Comparison of ENCODE assay signal across 11 mouse cellular contexts in the genomic region with DNA sequence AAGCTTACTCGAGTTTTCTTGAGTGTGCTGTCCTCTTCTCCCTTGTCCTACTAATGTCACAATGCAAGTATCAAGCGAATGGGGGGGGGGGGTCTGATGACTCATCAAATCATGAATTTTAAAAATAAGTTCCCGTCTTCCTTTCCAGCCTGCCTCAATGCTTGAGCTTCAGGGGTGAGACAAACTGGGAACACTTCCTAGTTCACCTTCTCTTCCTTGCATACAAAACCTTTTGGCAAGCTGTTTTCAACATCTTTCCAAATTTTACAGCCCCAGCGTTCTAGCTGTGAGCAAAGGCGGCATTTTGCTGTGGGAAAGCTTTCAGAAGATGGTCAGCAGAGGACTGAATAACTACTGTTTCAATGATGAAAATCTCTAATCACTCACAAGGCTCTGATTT. TPM values are rescaled to one million over a fixed set of nuclear protein-coding genes. Genes with fewer than 3 reads are reported as not detected.
DNase-seq lines count a peak whose midpoint lies in the region; ATAC-seq and TF ChIP-seq lines count a peak whose summit lies in the region.
"Had no signal": no experiment of that assay in that cellular context is flagged by ENCODE, and none has a peak within 500 bp of the region (broad histone marks: within the 10 kb centered on the region; RNA-seq: fewer than 3 reads in every experiment).

No protein-coding gene starts in this region.

- no peak for TF ChIP-seq EP300 in heart, adult 2 months (IDR thresholded peaks at IDR 0.05; ENCODE audit: insufficient read depth, low read depth, low read length)
- TF ChIP-seq EP300 in CH12.LX (IDR thresholded peaks at IDR 0.05; ENCODE audit: low read length): no peak

- intact Hi-C loops in heart, adult 2 months (cut with DNase I): loop anchor here (1.0 kb wide), 1 partner anchor 107 kb away; no protein-coding TSS in a partner anchor

- peak overlapping the region; percentile 98 for H3K27ac ChIP-seq in heart, adult 2 months
- H3K27ac ChIP-seq in kidney, postnatal 0 days: 0 out of 2 replicates have a peak overlapping the region, but pooled peaks have one; percentile 97
- no peak overlapping the region for H3K27ac ChIP-seq in CH12.LX (ENCODE audit: insufficient read depth, low read depth)
- H3K27ac ChIP-seq in embryonic fibroblast, embryonic 13.5 days (ENCODE audit: insufficient read depth, low read length): peak overlapping the region; percentile 35
- H3K27ac ChIP-seq: midbrain, embryonic 15.5 days had no signal

- H3K9me3 ChIP-seq in kidney, postnatal 0 days (replicated peaks; ENCODE audit: low read length): no peaks in the 10 kb centered on the region
- H3K9me3 ChIP-seq in CH12.LX (replicated peaks; ENCODE audit: low read length): no peaks in the 10 kb centered on the region
- H3K9me3 ChIP-seq: midbrain, embryonic 15.5 days had no signal

- H3K36me3 ChIP-seq in heart, adult 2 months (ENCODE audit: control insufficient read depth, insufficient read depth, low read length): no peaks in the 10 kb centered on the region; the same call in 1 of the 2 replicates
- H3K36me3 ChIP-seq in kidney, postnatal 0 days (ENCODE audit: insufficient read depth, low read length): no peaks in the 10 kb centered on the region
- peaks cover 0 to 14% of the 10 kb centered on the region in 2 experiments for H3K36me3 ChIP-seq in CH12.LX (replicated peaks in 1 of 2; ENCODE audit: control insufficient read depth in 1 of 2, insufficient read depth in 1 of 2, low read length in 1 of 2)

- peaks cover 14% of the 10 kb centered on the region for H3K4me1 ChIP-seq in heart, adult 2 months (ENCODE audit: control insufficient read depth, insufficient read depth, low read length)
- peaks cover 4% of the 10 kb centered on the region for H3K4me1 ChIP-seq in kidney, postnatal 0 days (replicated peaks; ENCODE audit: insufficient read depth, low read length)
- H3K4me1 ChIP-seq in CH12.LX (ENCODE audit: control insufficient read depth in 1 of 2, insufficient read depth in 2 of 2): peaks cover 5 to 18% of the 10 kb centered on the region in 2 experiments
- peaks cover 4% of the 10 kb centered on the region for H3K4me1 ChIP-seq in embryonic fibroblast, embryonic 13.5 days (ENCODE audit: control insufficient read depth, insufficient read depth, low read length)

- no peaks in the 10 kb centered on the region for H3K27me3 ChIP-seq in heart, adult 2 months (ENCODE audit: control insufficient read depth, insufficient read depth, low read length)
- no peaks in the 10 kb centered on the region for H3K27me3 ChIP-seq in kidney, postnatal 0 days (ENCODE audit: insufficient read depth, low read length)
- no peaks in the 10 kb centered on the region for H3K27me3 ChIP-seq in CH12.LX (replicated peaks)
- H3K27me3 ChIP-seq: midbrain, embryonic 15.5 days had no signal

- H3K79me2 ChIP-seq in heart, adult 2 months (replicated peaks; ENCODE audit: control insufficient read depth, insufficient read depth, low read length): peaks cover 3% of the 10 kb centered on the region; the same call in 1 of the 2 replicates
- peaks cover 17% of the 10 kb centered on the region for H3K79me2 ChIP-seq in CH12.LX (replicated peaks; ENCODE audit: control insufficient read depth, extremely low read depth, insufficient read depth, poor library complexity, severe bottlenecking)

- TF ChIP-seq CTCF in heart, adult 2 months (IDR thresholded peaks at IDR 0.05): no peak
- no peak for TF ChIP-seq CTCF in kidney, postnatal 0 days (IDR thresholded peaks at IDR 0.05; ENCODE audit: low read depth)
- TF ChIP-seq CTCF in CH12.LX (conservative IDR thresholded peaks at IDR 0.05 in 1 of 2, IDR thresholded peaks at IDR 0.05 in 1 of 2; ENCODE audit: low read depth in 2 of 2, low read length in 2 of 2): no peak
- TF ChIP-seq CTCF in embryonic fibroblast, embryonic 13.5 days (IDR thresholded peaks at IDR 0.05; ENCODE audit: borderline replicate concordance, insufficient read depth, low read length): no peak

- in situ Hi-C loops in CH12.LX (cut with MboI; ENCODE audit: low pct_ligation_motif_present, low pct_unique_long_range_greater_than_20kb, low sequenced_read_pairs): loop anchor here (5.0 kb wide), 1 partner anchor 105 kb away; no protein-coding TSS in a partner anchor

- WGBS in heart, adult 2 months: 23% methylated on average over 5 of the region's 5 CpGs
- whole genome bisulfite sequencing in kidney, postnatal 0 days: 51% methylated on average over 5 of the region's 5 CpGs

- dilution Hi-C loops in CH12.LX (cut with MboI; ENCODE audit: extremely low pct_ligation_motif_present, extremely low pct_unique_long_range_greater_than_20kb, low sequenced_read_pairs): no loop called here

- no peak for TF ChIP-seq RAD21 in CH12.LX (IDR thresholded peaks at IDR 0.05; ENCODE audit: low read depth, low read length)

- H3K4me3 ChIP-seq in heart, adult 2 months: no peak overlapping the region
- no peak overlapping the region for H3K4me3 ChIP-seq in kidney, postnatal 0 days (replicated peaks; ENCODE audit: low read depth, low read length)
- no peak overlapping the region for H3K4me3 ChIP-seq in CH12.LX (replicated peaks in 1 of 3; ENCODE audit: low read depth in 2 of 3, low read length in 2 of 3, poor library complexity in 1 of 3)
- H3K4me3 ChIP-seq in embryonic fibroblast, embryonic 13.5 days (ENCODE audit: insufficient read depth, low read length): no peak overlapping the region

- no peak; the same call in 1 of the 2 replicates for TF ChIP-seq POLR2A in heart, adult 2 months (IDR thresholded peaks at IDR 0.05; ENCODE audit: insufficient read depth, low read depth, low read length)
- TF ChIP-seq POLR2A in CH12.LX (IDR thresholded peaks at IDR 0.05; ENCODE audit: low read depth, low read length): no peak
- TF ChIP-seq POLR2A in embryonic fibroblast, embryonic 13.5 days (IDR thresholded peaks at IDR 0.05; ENCODE audit: low read depth, low read length): no peak

- H3K4me2 ChIP-seq in kidney, postnatal 0 days (ENCODE audit: low read length): peak overlapping the region; percentile 81
- no peak overlapping the region for H3K4me2 ChIP-seq in CH12.LX (ENCODE audit: insufficient read depth, low read depth, poor library complexity, severe bottlenecking)

- no peak for ATAC-seq in kidney, postnatal 0 days (replicated peaks; ENCODE audit: low FRiP score, low read depth)
- ATAC-seq in monocyte, adult 5-6 weeks (replicated peaks; ENCODE audit: insufficient number of reproducible peaks, low FRiP score, low TSS enrichment, poor library complexity, severe bottlenecking): no peak
- ATAC-seq: forebrain, embryonic 14.5 days; midbrain, embryonic 15.5 days had no signal

- no peak for DNase-seq in heart, adult 2 months
- no peak for DNase-seq in heart, postnatal 4 days
- no peak for DNase-seq in kidney, postnatal 0 days (ENCODE audit: low spot score)
- DNase-seq in kidney, postnatal 25 days: no peak
- DNase-seq in CH12.LX (ENCODE audit: extremely low read depth): no peak
- DNase-seq in right cerebral cortex, postnatal 10 days (ENCODE audit: low spot score in 2 of 2): no peak

- peak overlapping the region; percentile 67 for H3K9ac ChIP-seq in heart, adult 2 months (ENCODE audit: low read depth, low read length)
- 0 out of 2 replicates have a peak overlapping the region, but pooled peaks have one; percentile 10 for H3K9ac ChIP-seq in kidney, postnatal 0 days (ENCODE audit: low read depth, low read length)
- H3K9ac ChIP-seq in CH12.LX (ENCODE audit: insufficient read depth, low read depth): no peak overlapping the region
- H3K9ac ChIP-seq: midbrain, embryonic 15.5 days had no signal

TF ChIP-seq in CH12.LX, 34 proteins besides CTCF, POLR2A, EP300 and RAD21:
- TF ChIP-seq MAFK (IDR thresholded peaks at IDR 0.05; ENCODE audit: insufficient replicate concordance, low read length) (peak; percentile 2; the same call in 1 of the 2 replicates), JUND (conservative IDR thresholded peaks at IDR 0.05; ENCODE audit: low read depth, low read length) (no peak)

RNA-seq across cellular contexts. Expression of a gene that starts 0.5 kb away (rescaled TPM):
- 100 to 1,000 TPM; 136 to 150 TPM for total RNA-seq in heart, adult 2 months (2021)
- 34.8 and 66.4 TPM in 2 replicates for polyA plus RNA-seq in heart, adult 2 months (2012; rRNA removed)
- total RNA-seq in heart, postnatal 4 days (2021): 100 to 1,000 TPM; 139 to 150 TPM
- polyA plus RNA-seq in kidney, postnatal 0 days (2015; fragmentation: Nextera tagmentation; extraction: Ambion mirVana): 11.2 and 11.4 TPM in 2 replicates
- 8.7 and 10.4 TPM in 2 replicates for total RNA-seq in CH12.LX (2012; rRNA removed)
- 4.7 and 4.9 TPM in 2 replicates for total RNA-seq in CH12.LX (2014; rRNA removed)
- 7.8 and 9.4 TPM in 2 replicates for polyA plus RNA-seq in CH12.LX (2012; ENCODE audit: insufficient read length, low read depth)
- 56.1 and 56.6 TPM in 2 replicates for polyA plus RNA-seq in embryonic fibroblast, embryonic 13.5 days (2011; ENCODE audit: insufficient read length, low read depth, missing spikeins)
- 3.0 to 8.3 TPM (median 3.7 TPM) in 3 replicates for total RNA-seq in monocyte, adult 5-6 weeks (2017)

RNA-seq across cellular contexts. Expression of a gene that starts 8.8 kb away (rescaled TPM):
- total RNA-seq in heart, adult 2 months (2021): 1 to 10 TPM; 5.7 to 7.1 TPM
- polyA plus RNA-seq in heart, adult 2 months (2012; rRNA removed): 7.4 and 10.2 TPM in 2 replicates
- total RNA-seq in heart, postnatal 4 days (2021): 10 to 100 TPM; 11.9 to 12.7 TPM
- polyA plus RNA-seq in kidney, postnatal 0 days (2015; fragmentation: Nextera tagmentation; extraction: Ambion mirVana): 9.3 and 10.6 TPM in 2 replicates
- total RNA-seq in CH12.LX (2012; rRNA removed) (2.3 and 3.8 TPM in 2 replicates), CH12.LX (2014; rRNA removed) (0.17 and 0.38 TPM in 2 replicates)
- 0.34 and 0.52 TPM in 2 replicates for polyA plus RNA-seq in CH12.LX (2012; ENCODE audit: insufficient read length, low read depth)
- polyA plus RNA-seq in embryonic fibroblast, embryonic 13.5 days (2011; ENCODE audit: insufficient read length, low read depth, missing spikeins): 5.5 and 6.6 TPM in 2 replicates
- total RNA-seq in monocyte, adult 5-6 weeks (2017): 0.29 TPM in 1 of 3 replicates, not detected in the others
- total RNA-seq: neutrophil, adult 5-6 weeks had no signal

Comparison
In these comparisons a context has a peak if more than half of its experiments do, and no peak if none do; other contexts are left out.
1. RNA of a gene that starts 0.5 kb away (total RNA-seq): 139 to 150 TPM in heart, postnatal 4 days and 136 to 150 TPM in heart, adult 2 months; 4.7 to 10.4 TPM in CH12.LX and 3.0 to 8.3 TPM in monocyte, adult 5-6 weeks; every median in the first group is over 10 times any median in the second.